18 mouse cellular contexts compared by ENCODE assay signal in genomic region chr9:34663412-34663811, GRCm38 (mm10).
DNase-seq lines count a peak whose midpoint lies in the region; ATAC-seq lines count a peak whose summit lies in the region.
"Had no signal": no experiment of that assay in that cellular context is flagged by ENCODE, and none has a peak within 500 bp of the region (broad histone marks: within the 10 kb centered on the region; RNA-seq: fewer than 3 reads in every experiment).

No protein-coding gene starts in this region.

- no peak overlapping the region for H3K4me3 ChIP-seq in hindbrain, embryonic 14.5 days (replicated peaks; ENCODE audit: low read length)
- H3K4me3 ChIP-seq: erythroblast, embryonic 14.5 days; heart, embryonic 12.5 days; limb, embryonic 15.5 days; stomach, embryonic 15.5 days had no signal

- intact Hi-C loops in heart, postnatal 14 days (cut with DNase I), result loop anchor here (5.0 to 10.0 kb wide), 3 partner anchors 89 to 354 kb away; no protein-coding TSS in a partner anchor
- intact Hi-C loops in left cerebral cortex, postnatal 4 days (cut with DNase I), result no loop called here
- intact Hi-C loops in left cerebral cortex, postnatal 14 days (cut with DNase I), result no loop called here

- WGBS in hindbrain, embryonic 14.5 days, result 48% methylated on average over 6 of the region's 6 CpGs

- H3K27me3 ChIP-seq in hindbrain, embryonic 14.5 days (ENCODE audit: control insufficient read depth, insufficient read depth, low read length), result peaks cover 4% of the 10 kb centered on the region; the same call in 1 of the 2 replicates
- H3K27me3 ChIP-seq: heart, embryonic 12.5 days; limb, embryonic 15.5 days; stomach, embryonic 15.5 days had no signal

- H3K4me1 ChIP-seq in hindbrain, embryonic 14.5 days (replicated peaks; ENCODE audit: control insufficient read depth, insufficient read depth, low read length), result peaks cover 13% of the 10 kb centered on the region; the same call in 1 of the 2 replicates
- H3K4me1 ChIP-seq: limb, embryonic 15.5 days; stomach, embryonic 15.5 days had no signal

- H3K4me2 ChIP-seq in hindbrain, embryonic 14.5 days (replicated peaks), result no peak overlapping the region
- H3K4me2 ChIP-seq: limb, embryonic 15.5 days; stomach, embryonic 15.5 days had no signal

- ATAC-seq in hindbrain, embryonic 14.5 days (ENCODE audit: low FRiP score), result peak; percentile 51; the same call in 1 of the 2 replicates
- ATAC-seq: forebrain, embryonic 14.5 days had no signal

- no peaks in the 10 kb centered on the region for H3K36me3 ChIP-seq in hindbrain, embryonic 14.5 days (replicated peaks; ENCODE audit: control insufficient read depth, insufficient read depth)
- H3K36me3 ChIP-seq: heart, embryonic 12.5 days; limb, embryonic 15.5 days; stomach, embryonic 15.5 days had no signal

- no peak overlapping the region for H3K27ac ChIP-seq in hindbrain, embryonic 14.5 days
- H3K27ac ChIP-seq: limb, embryonic 15.5 days; stomach, embryonic 15.5 days had no signal

- DNase-seq in heart, adult 11 months, result peak; percentile 83
- DNase-seq in heart, postnatal 14 days, result no peak
- DNase-seq in left cerebral cortex, postnatal 4 days, result peak; percentile 76
- no peak for DNase-seq in left cerebral cortex, postnatal 14 days (ENCODE audit: low spot score in 2 of 2)
- DNase-seq in hindbrain, embryonic 14.5 days (ENCODE audit: low spot score), result peak; percentile 36
- DNase-seq in mesoderm, embryonic 11.5 days (ENCODE audit: low read depth, low spot score), result peak; percentile 37
- DNase-seq in gastrocnemius, postnatal 25 days, result no peak
- DNase-seq: adrenal gland, postnatal 10 days; heart, postnatal 36 days; kidney, adult 18-20 months; lung, postnatal 10 days; right cerebral cortex, postnatal 14 days; thymus, adult 2 months had no signal

- H3K9me3 ChIP-seq in hindbrain, embryonic 14.5 days (ENCODE audit: control insufficient read depth, low read length), result no peaks in the 10 kb centered on the region
- H3K9me3 ChIP-seq: heart, embryonic 12.5 days; limb, embryonic 15.5 days; stomach, embryonic 15.5 days had no signal

- no peak overlapping the region for H3K9ac ChIP-seq in hindbrain, embryonic 14.5 days
- H3K9ac ChIP-seq: heart, embryonic 12.5 days; limb, embryonic 15.5 days; stomach, embryonic 15.5 days had no signal

Comparison
In these comparisons a context has a peak if more than half of its experiments do, and no peak if none do; other contexts are left out.
1. DNase-seq: peak in heart, adult 11 months (single experiment), left cerebral cortex, postnatal 4 days (single experiment), hindbrain, embryonic 14.5 days (single experiment) and mesoderm, embryonic 11.5 days (single experiment); none in heart, postnatal 14 days (0 of 2), left cerebral cortex, postnatal 14 days (0 of 2) and gastrocnemius, postnatal 25 days (single experiment).